Mouse (Mus musculus): ENCODE measurements at regions not wholly inside any gene's neighbourhood (a gene's known extent, or its start where the extent isn't known, plus 50 kb on each side); places are given as distances from the start of the nearest gene placed in this dataset.

- no peak overlapping the region for H3K9ac ChIP-seq
- no peak overlapping the region for H3K4me2 ChIP-seq
- H3K36me3 ChIP-seq: no peaks in the 10 kb centered on the region
- H3K27ac ChIP-seq: no peak overlapping the region
- 85% methylated on average over 3 of the region's 3 CpGs for WGBS
- no peaks in the 10 kb centered on the region for H3K27me3 ChIP-seq
- no peak for ATAC-seq (ENCODE audit: insufficient number of reproducible peaks, insufficient read depth, low FRiP score, low TSS enrichment, low read depth)
- no peaks in the 10 kb centered on the region for H3K4me1 ChIP-seq
- H3K9me3 ChIP-seq: no peaks in the 10 kb centered on the region
- H3K4me3 ChIP-seq: no peak overlapping the region
These were observed 290.8 kb downstream of the Rnf144b start for GRCm38 (mm10) chr13:47413261-47413660.

GRCm38 (mm10) chr13:47413940-47414339 is 291.5 kb downstream of the Rnf144b start:
- Histone ChIP-seq H3K27ac (no peak overlapping the region), H3K9ac (no peak overlapping the region), H3K36me3 (no peaks in the 10 kb centered on the region), H3K4me2 (no peak overlapping the region), H3K4me1 (no peaks in the 10 kb centered on the region), H3K9me3 (no peaks in the 10 kb centered on the region), H3K4me3 (no peak overlapping the region), H3K27me3 (no peaks in the 10 kb centered on the region)
- ATAC-seq (ENCODE audit: insufficient number of reproducible peaks, insufficient read depth, low FRiP score, low TSS enrichment, low read depth): no peak
- WGBS: 87% methylated on average over 9 of the region's 9 CpGs

- 51% methylated on average over 8 of the region's 8 CpGs for WGBS
- Histone ChIP-seq H3K27ac (no peak overlapping the region), H3K4me1 (peaks cover 5% of the 10 kb centered on the region; the same call in 1 of the 2 replicates), H3K27me3 (no peaks in the 10 kb centered on the region), H3K36me3 (no peaks in the 10 kb centered on the region), H3K9me3 (no peaks in the 10 kb centered on the region), H3K9ac (no peak overlapping the region), H3K4me3 (no peak overlapping the region), H3K4me2 (0 out of 2 replicates have a peak overlapping the region, but pooled peaks have one; percentile 12)
- ATAC-seq (ENCODE audit: insufficient number of reproducible peaks, insufficient read depth, low FRiP score, low TSS enrichment, low read depth): no peak
These were observed 307.5 kb downstream of the Rnf144b start for GRCm38 (mm10) chr13:47429856-47430365.

GRCm38 (mm10) chr13:47430409-47430808 is 308.0 kb downstream of the Rnf144b start:
- H3K27ac ChIP-seq: no peak overlapping the region
- no peak overlapping the region for H3K4me3 ChIP-seq
- H3K9ac ChIP-seq: no peak overlapping the region
- no peak for ATAC-seq (ENCODE audit: insufficient number of reproducible peaks, insufficient read depth, low FRiP score, low TSS enrichment, low read depth)
- no peaks in the 10 kb centered on the region for H3K9me3 ChIP-seq
- H3K4me2 ChIP-seq: no peak overlapping the region
- WGBS: 86% methylated on average over 9 of the region's 9 CpGs
- H3K4me1 ChIP-seq: peaks cover 5% of the 10 kb centered on the region; the same call in 1 of the 2 replicates
- H3K27me3 ChIP-seq: no peaks in the 10 kb centered on the region
- H3K36me3 ChIP-seq: no peaks in the 10 kb centered on the region

GRCm38 (mm10) chr13:47435631-47436030 is 313.2 kb downstream of the Rnf144b start:
- Histone ChIP-seq H3K9me3 (no peaks in the 10 kb centered on the region), H3K36me3 (no peaks in the 10 kb centered on the region), H3K9ac (no peak overlapping the region), H3K4me2 (no peak overlapping the region), H3K4me1 (no peaks in the 10 kb centered on the region), H3K27ac (no peak overlapping the region), H3K27me3 (no peaks in the 10 kb centered on the region), H3K4me3 (no peak overlapping the region)
- ATAC-seq (ENCODE audit: insufficient number of reproducible peaks, insufficient read depth, low FRiP score, low TSS enrichment, low read depth): no peak
- WGBS: 86% methylated on average over 7 of the region's 7 CpGs

GRCm38 (mm10) chr13:47444876-47445275 is 322.4 kb downstream of the Rnf144b start:
- Histone ChIP-seq H3K9me3 (no peaks in the 10 kb centered on the region), H3K4me1 (no peaks in the 10 kb centered on the region), H3K36me3 (no peaks in the 10 kb centered on the region), H3K4me2 (no peak overlapping the region), H3K27ac (no peak overlapping the region), H3K4me3 (no peak overlapping the region), H3K27me3 (no peaks in the 10 kb centered on the region), H3K9ac (no peak overlapping the region)
- 89% methylated on average over 3 of the region's 3 CpGs for WGBS
- ATAC-seq (ENCODE audit: insufficient number of reproducible peaks, insufficient read depth, low FRiP score, low TSS enrichment, low read depth): no peak

GRCm38 (mm10) chr13:47452186-47452760 is 329.8 kb downstream of the Rnf144b start:
- no peaks in the 10 kb centered on the region for H3K9me3 ChIP-seq
- ATAC-seq (ENCODE audit: insufficient number of reproducible peaks, insufficient read depth, low FRiP score, low TSS enrichment, low read depth): no peak
- no peak overlapping the region for H3K9ac ChIP-seq
- no peak overlapping the region for H3K4me2 ChIP-seq
- H3K27me3 ChIP-seq: no peaks in the 10 kb centered on the region
- H3K4me3 ChIP-seq: no peak overlapping the region
- no peaks in the 10 kb centered on the region for H3K36me3 ChIP-seq
- no peak overlapping the region for H3K27ac ChIP-seq
- 78% methylated on average over 17 of the region's 17 CpGs for WGBS
- H3K4me1 ChIP-seq: no peaks in the 10 kb centered on the region

- no peak for ATAC-seq (ENCODE audit: insufficient number of reproducible peaks, insufficient read depth, low FRiP score, low TSS enrichment, low read depth)
- no peak overlapping the region for H3K9ac ChIP-seq
- no peak overlapping the region for H3K4me3 ChIP-seq
- peaks cover 12% of the 10 kb centered on the region; the same call in 1 of the 2 replicates for H3K4me1 ChIP-seq
- H3K4me2 ChIP-seq: no peak overlapping the region
- no peaks in the 10 kb centered on the region for H3K36me3 ChIP-seq
- H3K27ac ChIP-seq: no peak overlapping the region
- WGBS: 71% methylated on average over 8 of the region's 8 CpGs
- no peaks in the 10 kb centered on the region for H3K27me3 ChIP-seq
- H3K9me3 ChIP-seq: no peaks in the 10 kb centered on the region
These were observed 339.7 kb downstream of the Rnf144b start for GRCm38 (mm10) chr13:47462148-47462547.

- ATAC-seq (ENCODE audit: insufficient number of reproducible peaks, insufficient read depth, low FRiP score, low TSS enrichment, low read depth): no peak
- Histone ChIP-seq H3K4me2 (no peak overlapping the region), H3K9me3 (no peaks in the 10 kb centered on the region), H3K4me3 (no peak overlapping the region), H3K36me3 (no peaks in the 10 kb centered on the region), H3K9ac (no peak overlapping the region), H3K27ac (no peak overlapping the region), H3K27me3 (no peaks in the 10 kb centered on the region), H3K4me1 (no peaks in the 10 kb centered on the region)
- 55% methylated on average over 14 of the region's 14 CpGs for WGBS
These were observed 349.2 kb downstream of the Rnf144b start for GRCm38 (mm10) chr13:47471543-47472213.

GRCm38 (mm10) chr13:47480159-47480558 is 357.7 kb downstream of the Rnf144b start:
- no peaks in the 10 kb centered on the region for H3K27me3 ChIP-seq
- no peaks in the 10 kb centered on the region for H3K36me3 ChIP-seq
- H3K4me2 ChIP-seq: no peak overlapping the region
- WGBS: 69% methylated on average over 10 of the region's 10 CpGs
- no peak overlapping the region for H3K27ac ChIP-seq
- no peak overlapping the region for H3K4me3 ChIP-seq
- no peaks in the 10 kb centered on the region for H3K9me3 ChIP-seq
- no peak overlapping the region for H3K9ac ChIP-seq
- no peak for ATAC-seq (ENCODE audit: insufficient number of reproducible peaks, insufficient read depth, low FRiP score, low TSS enrichment, low read depth)
- 0 out of 2 replicates have a peak, but pooled peaks cover 4% of the 10 kb centered on the region for H3K4me1 ChIP-seq

- Histone ChIP-seq H3K27ac (no peak overlapping the region), H3K27me3 (no peaks in the 10 kb centered on the region), H3K4me1 (0 out of 2 replicates have a peak, but pooled peaks cover 4% of the 10 kb centered on the region), H3K4me2 (no peak overlapping the region), H3K9ac (no peak overlapping the region), H3K9me3 (no peaks in the 10 kb centered on the region), H3K36me3 (no peaks in the 10 kb centered on the region), H3K4me3 (no peak overlapping the region)
- no peak for ATAC-seq (ENCODE audit: insufficient number of reproducible peaks, insufficient read depth, low FRiP score, low TSS enrichment, low read depth)
- WGBS: 92% methylated on average over 2 of the region's 2 CpGs
These were observed 362.4 kb downstream of the Rnf144b start for GRCm38 (mm10) chr13:47484819-47485218.

- no peak for ATAC-seq (ENCODE audit: insufficient number of reproducible peaks, insufficient read depth, low FRiP score, low TSS enrichment, low read depth)
- no peaks in the 10 kb centered on the region for H3K27me3 ChIP-seq
These were observed 363.7 kb downstream of the Rnf144b start for GRCm38 (mm10) chr13:47486111-47486510.

More at GRCm38 (mm10) chr13:47486111-47486510, 363.7 kb downstream of the Rnf144b start:
- no peak overlapping the region for H3K9ac ChIP-seq
- no peak overlapping the region for H3K4me2 ChIP-seq
- no peaks in the 10 kb centered on the region for H3K36me3 ChIP-seq
- H3K4me3 ChIP-seq: no peak overlapping the region
- H3K9me3 ChIP-seq: no peaks in the 10 kb centered on the region
- H3K4me1 ChIP-seq: 0 out of 2 replicates have a peak, but pooled peaks cover under 1% of the 10 kb centered on the region
- no peak overlapping the region for H3K27ac ChIP-seq

Measured in embryonic facial prominence, embryonic 13.5 days (tissue).